Mouse (Mus musculus): ENCODE measurements around the gene Ncaph2.
A peak's percentile ranks its signal among the peaks of the same experiment; 100 is the strongest.

The Ncaph2 gene

GRCm38 (mm10) chr15:89343325-89343724, 12.2 kb upstream of the Ncaph2 start:
- peak; percentile 22 for DNase-seq (ENCODE audit: low read depth, low spot score)

- no peak for DNase-seq (ENCODE audit: low read depth, low spot score)
Observed at GRCm38 (mm10) chr15:89350447-89350846, 5.1 kb upstream of the Ncaph2 start.

DNA sequence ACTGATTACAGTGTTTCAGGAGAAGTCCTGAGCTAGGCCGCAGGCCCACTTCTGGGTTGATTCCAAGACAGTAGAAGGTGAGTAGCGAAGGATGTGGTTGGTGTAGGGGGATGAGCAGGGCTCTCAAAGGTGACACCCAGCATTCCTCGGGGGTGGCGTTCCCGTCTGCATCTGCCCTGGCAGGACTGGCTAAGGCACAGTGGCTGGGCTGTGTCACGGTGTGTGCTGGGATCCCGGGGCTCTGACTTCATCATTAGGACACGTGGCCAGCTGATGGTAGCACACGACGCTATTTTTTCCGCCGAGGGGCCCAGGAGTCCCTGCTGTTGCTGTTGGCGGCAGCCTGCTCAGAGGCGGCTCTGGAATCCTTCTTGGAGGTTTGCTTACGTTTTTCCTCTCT, 4.2 kb upstream of the Ncaph2 start:
- no peak for DNase-seq (ENCODE audit: low read depth, low spot score)

DNA sequence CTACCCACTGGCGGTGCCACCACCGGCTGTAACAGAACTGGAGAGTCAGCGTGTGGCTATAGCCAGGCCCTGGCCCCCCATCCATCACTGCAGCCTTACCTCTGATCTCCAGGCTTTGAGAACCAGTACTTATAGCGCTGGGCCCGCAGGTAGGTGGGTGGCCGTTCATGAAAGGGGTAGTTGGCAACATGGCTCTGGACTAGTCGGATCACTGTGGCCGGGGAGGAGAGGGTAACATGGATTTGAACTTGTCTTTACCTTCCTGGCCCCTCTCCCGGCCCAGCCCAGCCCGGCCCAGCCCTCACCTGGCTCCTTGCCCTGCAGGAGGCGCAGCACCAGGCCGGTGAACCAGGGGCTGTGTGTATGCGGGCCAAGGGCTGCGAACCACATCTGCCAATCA, 3.5 kb upstream of the Ncaph2 start:
- no peak for DNase-seq (ENCODE audit: low read depth, low spot score)

- no peak for DNase-seq (ENCODE audit: low read depth, low spot score)
Observed at GRCm38 (mm10) chr15:89352795-89353194, 2.7 kb upstream of the Ncaph2 start.

DNA sequence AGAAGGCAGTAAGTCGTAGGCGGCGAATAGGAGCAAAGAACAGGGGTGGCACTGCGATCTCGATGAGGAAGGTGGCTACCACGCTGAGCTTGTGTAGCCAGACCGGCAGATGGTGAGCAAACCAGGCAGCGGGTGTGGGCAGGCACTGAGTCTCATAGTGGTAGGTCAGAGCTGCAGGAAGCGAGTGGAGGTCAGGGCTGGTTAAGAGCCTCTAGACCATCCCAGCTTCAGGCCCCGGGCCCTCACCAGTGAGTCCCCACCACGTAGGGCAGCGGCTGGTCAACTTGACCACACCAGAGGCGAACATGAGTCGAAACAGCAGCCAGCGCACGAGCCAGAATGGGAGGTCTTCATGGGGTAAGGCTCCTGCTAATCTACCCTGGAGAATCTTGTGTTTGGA, 1.7 kb upstream of the Ncaph2 start:
- no peak for DNase-seq (ENCODE audit: low read depth, low spot score)

DNA sequence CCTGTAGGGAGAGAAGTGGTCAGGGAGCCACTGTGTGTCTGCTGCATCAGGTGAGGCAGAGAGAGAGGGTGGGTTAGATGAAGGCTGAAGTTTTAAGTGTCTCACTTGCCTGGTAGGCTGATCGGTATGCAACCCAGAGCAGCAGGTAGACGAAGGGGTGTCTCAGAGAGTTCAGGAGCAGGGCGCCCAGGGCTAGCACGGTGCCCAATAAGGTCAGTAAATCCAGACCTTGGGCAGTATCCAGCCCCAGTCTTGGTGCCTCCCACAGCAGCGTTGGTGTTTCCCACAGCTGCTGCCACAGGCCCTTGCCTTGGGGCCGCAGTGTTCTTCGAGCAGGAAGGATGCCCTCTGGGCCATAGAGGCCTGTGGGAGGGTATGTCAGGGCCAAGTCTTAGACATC, 1.1 kb upstream of the Ncaph2 start:
- no peak for DNase-seq (ENCODE audit: low read depth, low spot score)

- peak; percentile 68 for DNase-seq (ENCODE audit: low read depth, low spot score)
Observed at GRCm38 (mm10) chr15:89356372-89356771, 853 bp downstream of the Ncaph2 start.

DNA sequence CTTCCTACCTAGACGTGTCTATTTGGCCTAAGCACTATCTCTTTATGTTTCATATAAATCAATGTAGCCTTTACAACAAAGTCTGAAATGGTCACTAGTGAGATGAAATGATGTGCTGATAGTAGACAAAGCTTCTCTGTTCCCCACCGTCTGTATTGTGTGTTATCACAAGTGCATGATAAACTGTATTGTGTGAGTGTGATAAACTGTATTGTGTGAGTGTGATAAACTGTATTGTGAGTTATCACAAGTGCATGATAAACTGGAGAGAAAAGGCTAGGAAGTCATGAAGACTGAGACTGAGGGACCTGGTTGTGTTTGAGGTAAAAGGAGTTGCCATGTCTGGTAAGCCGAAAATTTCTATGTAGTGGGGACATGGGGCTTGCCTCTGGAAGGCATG, 3.3 kb downstream of the Ncaph2 start:
- no peak for DNase-seq (ENCODE audit: low read depth, low spot score)

GRCm38 (mm10) chr15:89363051-89363450, 7.5 kb downstream of the Ncaph2 start:
- no peak for DNase-seq (ENCODE audit: low read depth, low spot score)

DNA sequence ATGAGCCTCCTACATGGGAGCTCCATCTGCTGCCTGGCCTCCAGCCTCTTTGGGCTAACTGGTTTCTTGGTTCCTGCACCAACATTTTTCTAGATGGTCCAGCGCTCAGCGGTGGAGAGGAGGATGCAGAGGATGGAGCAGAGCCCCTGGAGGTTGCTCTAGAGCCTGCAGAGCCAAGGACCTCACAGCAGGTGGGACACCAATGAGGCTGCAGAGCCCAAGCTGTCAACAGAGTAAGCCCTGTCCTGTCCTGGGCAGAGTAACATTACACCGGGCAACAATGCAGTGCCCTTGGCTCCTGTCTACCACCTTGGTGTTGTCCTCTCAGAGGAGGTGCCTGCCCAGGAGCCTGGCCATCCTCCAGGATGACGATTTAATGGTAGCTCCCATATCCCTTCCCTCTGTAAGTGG, 9.6 kb downstream of the Ncaph2 start:
- no peak for DNase-seq (ENCODE audit: low read depth, low spot score)

DNA sequence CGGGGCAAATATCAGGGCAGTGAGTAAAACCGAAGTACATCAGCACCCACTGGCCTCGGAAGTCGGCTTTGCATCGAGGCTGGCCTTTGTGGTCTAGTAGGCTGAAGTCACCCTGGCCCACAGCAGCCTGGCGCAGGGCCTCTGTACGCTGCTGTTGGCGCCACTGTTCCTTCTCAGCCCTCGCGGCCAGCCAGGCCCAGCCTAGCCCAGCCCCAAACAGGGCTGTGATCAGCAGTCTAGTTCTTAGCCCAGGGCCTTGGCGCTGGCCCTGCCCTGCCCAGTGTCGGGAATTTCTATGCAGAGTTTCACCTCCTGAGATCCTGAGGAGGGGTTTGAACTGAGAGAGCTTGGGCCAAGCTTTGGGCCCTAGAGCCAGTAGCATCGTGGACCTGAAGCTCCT, 16.5 kb downstream of the Ncaph2 start:
- no peak for DNase-seq (ENCODE audit: low read depth, low spot score)

- no peak for DNase-seq (ENCODE audit: low read depth, low spot score)
Observed at GRCm38 (mm10) chr15:89372536-89372935, 17.0 kb downstream of the Ncaph2 start.

- peak; percentile 96 for DNase-seq (ENCODE audit: low read depth, low spot score)
Observed at GRCm38 (mm10) chr15:89373027-89373761, 17.7 kb downstream of the Ncaph2 start.

- peak; percentile 92 for DNase-seq (ENCODE audit: low read depth, low spot score)
Observed at GRCm38 (mm10) chr15:89373762-89374248, 18.3 kb downstream of the Ncaph2 start, which contains the start of gene Sco2. Sco2 (minus strand) TSS chr15:89373846.

- no peak for DNase-seq (ENCODE audit: low read depth, low spot score)
Observed at GRCm38 (mm10) chr15:89374340-89374739, 18.8 kb downstream of the Ncaph2 start.

GRCm38 (mm10) chr15:89374801-89375534, 19.4 kb downstream of the Ncaph2 start:
- no peak for DNase-seq (ENCODE audit: low read depth, low spot score)

DNA sequence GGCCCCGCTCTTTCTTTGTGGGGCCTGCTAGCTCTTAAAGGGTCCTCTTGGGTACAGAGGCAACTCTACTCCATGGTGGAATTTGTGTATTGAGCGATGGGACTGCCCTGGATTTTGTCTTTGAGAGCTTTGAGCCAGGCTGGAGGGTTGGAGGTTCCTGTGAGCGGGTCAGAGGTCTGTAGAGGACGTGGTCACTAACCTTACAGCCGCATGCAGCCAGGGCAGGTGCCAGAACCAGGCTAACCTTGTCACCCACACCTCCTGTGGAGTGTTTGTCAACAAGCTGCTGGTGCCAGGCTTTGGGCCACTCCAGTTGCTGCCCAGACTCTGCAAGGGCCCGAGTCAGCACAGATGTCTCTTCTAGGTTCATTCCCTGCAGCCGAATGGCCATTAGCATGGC, 20.5 kb downstream of the Ncaph2 start:
- no peak for DNase-seq (ENCODE audit: low read depth, low spot score)

DNA sequence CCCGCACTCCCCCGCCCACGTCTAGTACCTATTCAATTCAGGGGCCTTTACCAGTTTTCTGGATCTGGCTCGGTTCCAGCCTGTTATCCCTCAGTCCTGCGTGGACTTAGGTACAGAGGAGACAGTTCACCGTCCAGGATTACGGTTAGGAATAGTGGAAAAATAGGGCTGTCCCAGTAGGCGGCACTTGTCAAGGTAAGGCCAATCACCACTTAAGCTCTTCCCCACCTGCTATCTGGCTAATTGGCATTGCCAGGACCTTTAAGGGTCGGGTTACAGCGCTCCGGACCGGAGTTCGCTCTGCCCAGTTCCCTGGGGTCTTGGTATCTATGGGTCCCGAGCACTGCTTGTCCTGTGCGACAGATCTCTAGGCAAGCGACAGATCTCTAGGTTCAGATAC, 21.4 kb downstream of the Ncaph2 start, which contains the start of gene Tymp:
Tymp (minus strand) TSS at position 83 of the 400 bp plus-strand sequence.
- DNase-seq (ENCODE audit: low read depth, low spot score) = no peak

DNA sequence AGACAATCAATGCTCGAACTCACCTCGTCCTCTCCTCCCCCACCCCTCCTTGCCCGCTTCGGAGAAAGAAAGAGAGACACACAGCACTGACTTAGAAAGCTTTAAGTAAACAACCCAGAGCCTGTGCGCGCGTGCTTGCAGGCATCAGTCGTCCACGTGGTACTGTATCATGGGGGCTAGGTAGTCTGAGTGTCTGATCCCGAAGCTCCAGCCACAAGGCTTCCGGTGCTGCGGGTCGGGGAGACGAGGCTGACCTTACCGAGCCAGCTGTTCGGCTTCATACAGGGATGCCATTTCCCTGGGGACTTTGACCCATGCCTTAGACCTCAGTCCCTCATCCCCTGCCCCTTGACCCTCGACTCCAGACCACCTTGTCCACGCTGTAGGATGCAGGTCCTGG, 21.8 kb downstream of the Ncaph2 start:
- no peak for DNase-seq (ENCODE audit: low read depth, low spot score)

- no peak for DNase-seq (ENCODE audit: low read depth, low spot score)
Observed at GRCm38 (mm10) chr15:89377938-89378828, 22.7 kb downstream of the Ncaph2 start.

Measured in CD4-positive, CD25-positive, alpha-beta regulatory T cell, adult 2 months (primary cell).